Mouse (Mus musculus) G1E (cell line): ENCODE data around the gene Acadvl. TPM values are rescaled to one million over a fixed set of nuclear protein-coding genes. Genes with fewer than 3 reads are reported as not detected.

Experiments
- ATAC-seq: 2 replicates; pipeline ENCODE4 v1.8.0; 2016; ENCODE audit warnings: mild to moderate bottlenecking; ENCODE audit not compliant: insufficient number of reproducible peaks, poor library complexity, low FRiP score, severe bottlenecking; ENCODE audit errors: extremely low read depth
- DNase-seq: peaks from one replicate; pipeline ENCODE4 v3.0.0; 2012; ENCODE audit warnings: low spot score
- H3K27me3 ChIP-seq: 2 replicates; pipeline ENCODE4 v1.6.1; 2012; ENCODE audit warnings: mild to moderate bottlenecking, low read length, inconsistent platforms; ENCODE audit not compliant: insufficient read depth
- H3K36me3 ChIP-seq: replicated peaks from 2 replicates; pipeline ENCODE3; 2012; ENCODE audit warnings: mild to moderate bottlenecking, inconsistent platforms
- H3K4me1 ChIP-seq: 2 replicates; pipeline ENCODE4 v1.6.1; 2012; ENCODE audit warnings: low read depth, low read length, inconsistent platforms, mixed read lengths; ENCODE audit not compliant: insufficient read depth
- H3K4me3 ChIP-seq: 2 replicates; pipeline ENCODE4 v1.5.1; 2012; ENCODE audit warnings: low read depth, mild to moderate bottlenecking, inconsistent platforms, low read length, moderate library complexity, mixed read lengths
- H3K9me3 ChIP-seq: replicated peaks from 2 replicates; pipeline ENCODE4 v1.6.1; 2012; ENCODE audit warnings: inconsistent platforms
- CTCF ChIP-seq: IDR thresholded peaks from 2 replicates; pipeline ENCODE4 v1.5.1; 2012; ENCODE audit warnings: low read depth, low read length, inconsistent platforms, mixed read lengths
- GATA1 ChIP-seq: IDR thresholded peaks from 2 replicates; pipeline ENCODE4 v1.6.1; 2012; ENCODE audit warnings: borderline replicate concordance, low read length, inconsistent platforms, mixed read lengths
- GATA2 ChIP-seq: IDR thresholded peaks from 2 replicates; pipeline ENCODE4 v1.6.1; 2012; ENCODE audit warnings: low read depth, low read length, inconsistent platforms, borderline replicate concordance
- POLR2AphosphoS5 ChIP-seq: IDR thresholded peaks from 2 replicates; pipeline ENCODE4 v1.6.1; 2012; ENCODE audit warnings: low read depth, low read length, inconsistent platforms; ENCODE audit not compliant: insufficient replicate concordance
- TAL1 ChIP-seq: conservative IDR thresholded peaks from 2 replicates; pipeline ENCODE4 v1.6.1; 2012; ENCODE audit warnings: low read depth, low read length, inconsistent platforms, mixed read lengths
- polyA plus RNA-seq: library from polyadenylated mRNA; stranded (reverse); fragments of >175 nt; gene quantifications from 2 replicates; pipeline ENCODE4 v1.2.3, GENCODE M21; 2012
- total RNA-seq, 2 experiments: library from RNA; stranded (forward) in 1 of 2; stranded (reverse) in 1 of 2; fragments of 200-1000 nt in 1 of 2; fragments of >200 nt in 1 of 2; fragmentation: Nextera tagmentation in 1 of 2; gene quantifications; 2 replicates each; pipeline ENCODE4 v1.2.3; 2014 to 2017

Gene Acadvl
- total and polyA plus RNA-seq, 3 experiments: 16.3 to 31.7 (median 16.3) TPM

DNA sequence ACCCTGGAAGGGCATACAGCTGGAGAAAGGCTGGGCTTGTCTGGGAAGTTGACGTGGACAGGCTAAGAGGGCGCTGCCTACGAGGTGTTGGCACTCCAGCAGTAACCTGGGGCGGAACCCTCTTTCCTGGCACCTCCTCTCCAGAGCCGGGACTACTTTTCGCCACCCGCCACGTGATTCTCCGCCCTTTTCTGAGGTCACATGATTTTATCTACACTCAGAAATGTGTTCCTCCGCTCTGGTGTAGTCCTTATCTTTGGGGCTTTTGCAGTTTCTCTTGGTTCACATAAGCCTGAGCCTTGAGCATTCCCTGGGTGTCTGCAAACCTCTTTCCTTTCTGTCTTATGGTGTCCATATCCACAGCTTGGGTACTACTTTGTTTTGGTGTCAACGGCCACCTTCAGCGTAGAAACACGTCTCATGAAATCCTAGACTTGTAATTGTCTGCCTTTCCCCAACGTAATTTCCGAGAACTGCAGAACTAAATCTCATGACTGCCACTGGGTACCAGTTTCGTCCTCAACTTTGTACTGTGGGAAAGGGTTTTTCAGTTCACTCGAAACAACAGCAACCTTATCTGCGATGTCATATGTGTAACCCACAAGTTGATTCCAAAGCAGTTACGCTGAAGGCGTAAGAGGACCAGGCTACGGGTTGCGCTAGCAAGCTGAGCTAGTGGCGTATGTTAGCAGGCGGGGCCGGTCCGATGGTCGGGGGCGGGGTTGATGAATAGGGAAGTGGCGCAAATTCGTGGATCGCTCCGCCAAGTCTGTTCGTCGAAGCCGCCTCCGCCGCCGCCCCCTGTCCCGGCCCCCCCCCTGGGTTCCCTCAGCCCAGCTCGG lies 24.1 kb downstream of the Acadvl start, which contains the start of gene Gabarap:
Gabarap (plus strand) TSS at position 294 of the 842 bp plus-strand sequence.
- peak; percentile 68 for DNase-seq
- peaks cover 43% of the 10 kb centered on the region for H3K4me1 ChIP-seq
- TF ChIP-seq POLR2AphosphoS5: peak; percentile 67; the same call in 1 of the 2 replicates
- TF ChIP-seq GATA2: no peak
- peak within 1 kb of the TSS; percentile 77 for H3K4me3 ChIP-seq
- no peaks in the 10 kb centered on the region for H3K27me3 ChIP-seq
- H3K9me3 ChIP-seq: no peaks in the 10 kb centered on the region
- ATAC-seq: peak; percentile 32
- H3K36me3 ChIP-seq: peaks cover 69% of the 10 kb centered on the region

DNA sequence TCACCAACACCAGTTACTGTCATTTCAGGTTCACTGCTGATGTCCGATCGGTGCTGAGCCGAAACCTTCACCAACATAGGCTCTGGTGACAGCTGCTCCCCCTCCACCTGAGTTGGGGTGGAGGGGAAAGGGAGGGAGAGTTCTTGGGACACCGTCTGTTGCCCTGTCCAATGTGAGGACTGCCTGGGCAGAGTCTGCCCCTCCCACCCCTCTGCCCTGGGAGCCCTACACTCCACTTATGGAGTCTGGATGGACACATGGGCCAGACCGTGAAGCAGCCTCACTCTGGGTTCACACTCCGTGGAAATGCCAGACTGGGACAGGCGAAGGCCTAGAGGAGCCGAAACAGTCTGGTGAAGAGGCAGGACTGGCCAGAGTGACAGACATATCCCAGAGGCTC lies 25.3 kb downstream of the Acadvl start:
- Histone ChIP-seq H3K9me3 (no peaks in the 10 kb centered on the region), H3K27me3 (no peaks in the 10 kb centered on the region), H3K36me3 (peaks cover 79% of the 10 kb centered on the region), H3K4me3 (no peak overlapping the region; the same call in 1 of the 2 replicates), H3K4me1 (peaks cover 43% of the 10 kb centered on the region)
- DNase-seq (no peak), ATAC-seq (no peak)
- TF ChIP-seq TAL1: no peak
- no peak for TF ChIP-seq GATA1
- no peak for TF ChIP-seq POLR2AphosphoS5
- TF ChIP-seq GATA2: no peak
- no peak for TF ChIP-seq CTCF

GRCm38 (mm10) chr11:69984431-69984830 lies 30.8 kb downstream of the Acadvl start:
- Histone ChIP-seq H3K4me3 (no peak overlapping the region), H3K9me3 (no peaks in the 10 kb centered on the region), H3K27me3 (no peaks in the 10 kb centered on the region), H3K4me1 (peaks cover 30% of the 10 kb centered on the region), H3K36me3 (peaks cover 67% of the 10 kb centered on the region)
- no peak for DNase-seq
- no peak for TF ChIP-seq GATA2
- TF ChIP-seq GATA1: no peak
- no peak for ATAC-seq

- H3K27me3 ChIP-seq: no peaks in the 10 kb centered on the region
- peaks cover 34% of the 10 kb centered on the region for H3K4me1 ChIP-seq
- ATAC-seq: no peak
- no peak for TF ChIP-seq GATA2
- TF ChIP-seq CTCF: no peak
- no peak for TF ChIP-seq POLR2AphosphoS5
- no peak for TF ChIP-seq GATA1
- no peak for TF ChIP-seq TAL1
- H3K9me3 ChIP-seq: no peaks in the 10 kb centered on the region
- H3K4me3 ChIP-seq: no peak overlapping the region; the same call in 1 of the 2 replicates
- no peak for DNase-seq
- peaks cover 63% of the 10 kb centered on the region for H3K36me3 ChIP-seq
These were observed 31.8 kb downstream of the Acadvl start for GRCm38 (mm10) chr11:69983377-69983776.

GRCm38 (mm10) chr11:69982877-69983276 lies 32.3 kb downstream of the Acadvl start:
- DNase-seq (no peak), ATAC-seq (no peak)
- Histone ChIP-seq H3K27me3 (no peaks in the 10 kb centered on the region), H3K36me3 (peaks cover 63% of the 10 kb centered on the region), H3K9me3 (no peaks in the 10 kb centered on the region), H3K4me3 (peak overlapping the region; percentile 50; the same call in 1 of the 2 replicates), H3K4me1 (peaks cover 34% of the 10 kb centered on the region)
- TF ChIP-seq GATA2 (no peak), CTCF (no peak), POLR2AphosphoS5 (no peak), GATA1 (no peak), TAL1 (no peak)

GRCm38 (mm10) chr11:69982225-69982624 lies 33.0 kb downstream of the Acadvl start, which contains the start of gene Elp5:
Gene Elp5 (minus strand): TSS chr11:69982517.
- TF ChIP-seq CTCF: no peak
- no peak for TF ChIP-seq GATA1
- no peak for TF ChIP-seq POLR2AphosphoS5
- TF ChIP-seq TAL1: no peak
- no peak for TF ChIP-seq GATA2
- Histone ChIP-seq H3K4me3 (peak within 1 kb of the TSS; percentile 79), H3K36me3 (peaks cover 62% of the 10 kb centered on the region), H3K4me1 (peaks cover 34% of the 10 kb centered on the region), H3K9me3 (no peaks in the 10 kb centered on the region), H3K27me3 (no peaks in the 10 kb centered on the region)
- ATAC-seq (no peak), DNase-seq (no peak)
